Mouse (Mus musculus) CH12.LX (cell line): ENCODE data around the gene Cdh8. TPM values are rescaled to one million over a fixed set of nuclear protein-coding genes. Genes with fewer than 3 reads are reported as not detected.

Experiments
- DNase-seq: peaks from one replicate; pipeline ENCODE4 v3.0.0-alpha.2; 2013; ENCODE audit errors: extremely low read depth
- H3K27ac ChIP-seq: 2 replicates; pipeline ENCODE4 v1.5.1; 2012; ENCODE audit warnings: low read depth, mild to moderate bottlenecking, control low read depth, moderate library complexity; ENCODE audit not compliant: insufficient read depth
- H3K27me3 ChIP-seq: replicated peaks from 2 replicates; pipeline ENCODE3; 2012; ENCODE audit warnings: inconsistent platforms
- H3K36me3 ChIP-seq, 2 experiments: replicated peaks in 1 of 2; 2 replicates each; pipeline versions ENCODE3 to v1.6.1; 2012; ENCODE audit warnings: inconsistent platforms in 1 of 2, low read length in 1 of 2, mild to moderate bottlenecking in 1 of 2, mixed read lengths in 1 of 2, moderate library complexity in 1 of 2; ENCODE audit not compliant: control insufficient read depth in 1 of 2, insufficient read depth in 1 of 2
- H3K4me1 ChIP-seq, 2 experiments: 2 replicates each; pipeline ENCODE4 v1.6.1; 2012; ENCODE audit warnings: inconsistent platforms in 1 of 2, moderate library complexity in 1 of 2; ENCODE audit not compliant: insufficient read depth in 2 of 2, control insufficient read depth in 1 of 2
- H3K4me2 ChIP-seq: 2 replicates; pipeline ENCODE4 v1.6.1; 2012; ENCODE audit warnings: low read depth, mild to moderate bottlenecking, control low read depth; ENCODE audit not compliant: poor library complexity, insufficient read depth, severe bottlenecking
- H3K4me3 ChIP-seq, 3 experiments: fragments of 150-350 bp in 1 of 3; sonication (generic) in 1 of 3; replicated peaks in 1 of 3; 2 replicates each; pipeline versions ENCODE3 to v1.5.1; 2011 to 2012; ENCODE audit warnings: low read depth in 2 of 3, low read length in 2 of 3, mild to moderate bottlenecking in 2 of 3, moderate library complexity in 2 of 3, control low read depth in 1 of 3, improper control_type of control experiment in 1 of 3, inconsistent platforms in 1 of 3, mixed read lengths in 1 of 3; ENCODE audit not compliant: poor library complexity in 1 of 3
- H3K79me2 ChIP-seq: replicated peaks from 2 replicates; pipeline ENCODE4 v1.6.1; 2012; ENCODE audit warnings: mild to moderate bottlenecking, moderate library complexity; ENCODE audit not compliant: control insufficient read depth, poor library complexity, insufficient read depth, severe bottlenecking; ENCODE audit errors: extremely low read depth
- H3K9ac ChIP-seq: 2 replicates; pipeline ENCODE4 v1.6.1; 2012; ENCODE audit warnings: low read depth, mild to moderate bottlenecking, control low read depth, moderate library complexity; ENCODE audit not compliant: insufficient read depth
- H3K9me3 ChIP-seq: replicated peaks from 2 replicates; pipeline ENCODE3; 2012; ENCODE audit warnings: low read length, inconsistent platforms, mixed read lengths
- BHLHE40 ChIP-seq: IDR thresholded peaks from 2 replicates; pipeline ENCODE4 v1.6.1; 2011; ENCODE audit warnings: mild to moderate bottlenecking, low read depth, low read length, improper control_type of control experiment
- ELF1 ChIP-seq: IDR thresholded peaks from 2 replicates; pipeline ENCODE4 v1.6.1; 2014; ENCODE audit warnings: low read depth, mild to moderate bottlenecking, inconsistent platforms, low read length, improper control_type of control experiment
- ETS1 ChIP-seq: conservative IDR thresholded peaks from 2 replicates; pipeline ENCODE4 v1.6.1; 2012; ENCODE audit warnings: low read depth, mild to moderate bottlenecking, inconsistent platforms, low read length, improper control_type of control experiment, moderate library complexity
- GABPA ChIP-seq: IDR thresholded peaks from 2 replicates; pipeline ENCODE4 v1.6.1; 2012; ENCODE audit warnings: low read depth, low read length, improper control_type of control experiment, inconsistent platforms; ENCODE audit not compliant: insufficient replicate concordance
- JUN ChIP-seq: IDR thresholded peaks from 2 replicates; pipeline ENCODE4 v1.6.1; 2011; ENCODE audit warnings: low read depth, mild to moderate bottlenecking, low read length, improper control_type of control experiment, moderate library complexity; ENCODE audit not compliant: insufficient read depth
- JUND ChIP-seq: conservative IDR thresholded peaks from 2 replicates; pipeline ENCODE4 v1.6.1; 2011; ENCODE audit warnings: low read depth, low read length, improper control_type of control experiment
- KAT2A ChIP-seq: IDR thresholded peaks from 2 replicates; pipeline ENCODE4 v1.6.1; 2012; ENCODE audit warnings: low read length, improper control_type of control experiment, inconsistent platforms; ENCODE audit not compliant: insufficient replicate concordance
- MAFK ChIP-seq: IDR thresholded peaks from 2 replicates; pipeline ENCODE4 v1.6.1; 2011; ENCODE audit warnings: low read length, improper control_type of control experiment; ENCODE audit not compliant: insufficient replicate concordance
- MAX ChIP-seq: IDR thresholded peaks from 2 replicates; pipeline ENCODE4 v1.6.1; 2011; ENCODE audit warnings: low read length, improper control_type of control experiment
- MAZ ChIP-seq: IDR thresholded peaks from 2 replicates; pipeline ENCODE4 v1.6.1; 2012; ENCODE audit warnings: low read depth, mild to moderate bottlenecking, inconsistent platforms, low read length, improper control_type of control experiment, moderate library complexity
- MXI1 ChIP-seq: IDR thresholded peaks from 2 replicates; pipeline ENCODE4 v1.6.1; 2011; ENCODE audit warnings: mild to moderate bottlenecking, low read depth, low read length, improper control_type of control experiment
- MYC ChIP-seq: IDR thresholded peaks from 2 replicates; pipeline ENCODE4 v1.6.1; 2011; ENCODE audit warnings: low read depth, mild to moderate bottlenecking, improper control_type of control experiment, low read length
- NELFE ChIP-seq: IDR thresholded peaks from 2 replicates; pipeline ENCODE4 v1.6.1; 2011; ENCODE audit warnings: low read depth, low read length, improper control_type of control experiment
- NRF1 ChIP-seq: IDR thresholded peaks from 2 replicates; pipeline ENCODE4 v1.6.1; 2014; ENCODE audit warnings: low read depth, mild to moderate bottlenecking, inconsistent platforms, low read length, improper control_type of control experiment, moderate library complexity
- PAX5 ChIP-seq: IDR thresholded peaks from 2 replicates; pipeline ENCODE4 v1.6.1; 2012; ENCODE audit warnings: low read length, inconsistent platforms, mixed read lengths
- POLR2A ChIP-seq: IDR thresholded peaks from 2 replicates; pipeline ENCODE4 v1.6.1; 2011; ENCODE audit warnings: low read depth, mild to moderate bottlenecking, improper control_type of control experiment, low read length
- POLR2AphosphoS2 ChIP-seq: IDR thresholded peaks from 2 replicates; pipeline ENCODE4 v1.6.1; 2011; ENCODE audit warnings: low read depth, low read length, improper control_type of control experiment
- RAD21 ChIP-seq: IDR thresholded peaks from 2 replicates; pipeline ENCODE4 v1.6.1; 2011; ENCODE audit warnings: low read depth, mild to moderate bottlenecking, low read length, improper control_type of control experiment, moderate library complexity
- RCOR1 ChIP-seq: conservative IDR thresholded peaks from 2 replicates; pipeline ENCODE4 v1.6.1; 2012; ENCODE audit warnings: low read depth, mild to moderate bottlenecking, inconsistent platforms, low read length, improper control_type of control experiment
- SMC3 ChIP-seq: IDR thresholded peaks from 2 replicates; pipeline ENCODE4 v1.6.1; 2011; ENCODE audit warnings: low read depth, low read length, improper control_type of control experiment
- TBP ChIP-seq: conservative IDR thresholded peaks from 2 replicates; pipeline ENCODE4 v1.6.1; 2011; ENCODE audit warnings: low read depth, low read length, improper control_type of control experiment
- USF1 ChIP-seq: IDR thresholded peaks from 2 replicates; pipeline ENCODE4 v1.6.1; 2014; ENCODE audit warnings: low read depth, mild to moderate bottlenecking, inconsistent platforms, low read length, improper control_type of control experiment
- USF2 ChIP-seq: conservative IDR thresholded peaks from 2 replicates; pipeline ENCODE4 v1.6.1; 2011; ENCODE audit warnings: low read depth, low read length, improper control_type of control experiment
- ZMIZ1 ChIP-seq: IDR thresholded peaks from 2 replicates; pipeline ENCODE4 v1.6.1; 2012; ENCODE audit warnings: low read depth, mild to moderate bottlenecking, inconsistent platforms, low read length, improper control_type of control experiment
- dilution Hi-C: fragments of 300-500 bp; cut with MboI; formaldehyde crosslinking; loops from 2 replicates; pipeline ENCODE4 v1.14.3; 2020; ENCODE audit warnings: low sequenced_read_pairs; ENCODE audit not compliant: extremely low pct_unique_long_range_greater_than_20kb, extremely low pct_ligation_motif_present
- in situ Hi-C: fragments of 300-500 bp; cut with MboI; formaldehyde crosslinking; loops from 3 replicates; pipeline ENCODE4 v1.14.3; 2019; ENCODE audit warnings: low sequenced_read_pairs, low pct_ligation_motif_present, low pct_unique_long_range_greater_than_20kb, mixed read lengths
- polyA plus RNA-seq: library from polyadenylated mRNA; unstranded; fragments of >175 nt; gene quantifications from 2 replicates; pipeline ENCODE4 v1.2.1, GENCODE M21; 2012; ENCODE audit warnings: low read depth; ENCODE audit not compliant: insufficient read length
- total RNA-seq, 2 experiments: library from RNA; depleted of rRNA; stranded (reverse); fragments of 300-350 nt in 1 of 2; fragments of >200 nt in 1 of 2; gene quantifications; 2 replicates each; pipeline ENCODE4 v1.2.3; 2012 to 2014

Cdh8 gene
- total and polyA plus RNA-seq, 3 experiments, result not detected

DNA sequence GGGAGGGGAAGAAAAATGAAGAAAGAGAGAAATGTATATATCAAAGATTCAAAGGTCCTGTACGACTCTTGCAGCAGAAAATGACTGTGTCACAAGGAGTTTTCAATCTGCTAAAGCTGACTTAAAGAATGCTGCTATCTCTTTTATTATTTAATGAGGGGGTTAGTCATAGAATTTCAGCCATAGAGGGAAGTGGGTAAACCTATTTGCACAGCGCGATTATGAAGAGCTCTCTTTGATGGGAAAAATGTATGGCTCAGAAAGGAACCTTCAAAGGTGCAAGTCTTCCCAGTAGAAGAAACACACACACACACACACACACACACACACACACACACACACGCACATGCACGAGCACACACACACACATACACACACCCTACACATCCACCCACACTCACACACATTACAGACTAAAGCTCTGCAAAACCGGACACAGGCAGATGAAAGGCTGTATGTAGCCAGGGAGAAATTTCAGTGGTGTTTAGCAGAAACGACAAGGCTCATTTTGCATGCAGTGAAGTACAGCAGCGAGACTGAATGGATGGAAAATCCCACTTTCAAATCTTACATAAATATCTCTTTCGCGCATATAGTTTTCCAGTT lies 2.3 kb downstream of the Cdh8 start:
- TF ChIP-seq RAD21, result no peak
- no peak for TF ChIP-seq JUND
- TF ChIP-seq USF1, result no peak
- TF ChIP-seq JUN, result no peak
- TF ChIP-seq SMC3, result no peak
- no peak for TF ChIP-seq ELF1
- TF ChIP-seq NELFE, result no peak
- TF ChIP-seq BHLHE40, result no peak
- no peak for TF ChIP-seq MYC
- TF ChIP-seq ETS1, result no peak
- TF ChIP-seq USF2, result no peak
- no peak for TF ChIP-seq GABPA
- TF ChIP-seq POLR2AphosphoS2, result no peak
- no peak for TF ChIP-seq PAX5
- TF ChIP-seq NRF1, result no peak
- in situ Hi-C loops, result no loop called here
- no peaks in the 10 kb centered on the region for H3K36me3 ChIP-seq
- DNase-seq, result no peak
- no peak overlapping the region for H3K27ac ChIP-seq
- no peak overlapping the region for H3K4me2 ChIP-seq
- peaks cover 53% of the 10 kb centered on the region for H3K9me3 ChIP-seq
- no peak overlapping the region for H3K4me3 ChIP-seq
- no peak overlapping the region for H3K9ac ChIP-seq
- dilution Hi-C loops, result no loop called here
- no peaks in the 10 kb centered on the region for H3K4me1 ChIP-seq
- H3K27me3 ChIP-seq, result no peaks in the 10 kb centered on the region
- H3K79me2 ChIP-seq, result no peaks in the 10 kb centered on the region

DNA sequence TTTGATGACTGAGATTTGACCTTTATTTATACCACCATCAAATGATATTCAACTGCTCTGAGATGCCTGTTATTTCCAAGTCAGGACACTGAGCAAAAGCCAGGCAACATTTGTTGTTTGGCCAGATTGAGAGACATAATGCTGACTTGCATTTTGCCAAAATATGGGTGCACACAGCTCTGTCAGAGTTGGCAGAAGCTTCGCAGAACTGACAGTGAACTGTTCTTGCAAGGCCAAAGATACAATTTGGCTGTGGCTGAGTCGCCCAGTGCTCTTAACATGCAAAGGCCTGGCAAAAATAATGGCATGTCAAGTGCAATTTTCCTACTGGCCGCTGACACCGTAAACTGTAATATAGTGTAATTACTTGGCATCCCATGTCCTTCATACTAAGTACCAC lies 22.4 kb downstream of the Cdh8 start:
- TF ChIP-seq TBP, result no peak
- TF ChIP-seq MXI1, result no peak
- TF ChIP-seq MAFK, result no peak
- no peak for TF ChIP-seq POLR2A
- no peak for TF ChIP-seq JUND
- no peak for TF ChIP-seq RCOR1
- no peak for TF ChIP-seq SMC3
- TF ChIP-seq PAX5, result no peak
- TF ChIP-seq MAX, result no peak
- no peak for TF ChIP-seq KAT2A
- TF ChIP-seq POLR2AphosphoS2, result no peak
- TF ChIP-seq MAZ, result no peak
- no peak for TF ChIP-seq ZMIZ1
- in situ Hi-C loops, result no loop called here

More for the DNA sequence above, 22.4 kb downstream of the Cdh8 start:
- DNase-seq, result no peak
- peaks cover 39% of the 10 kb centered on the region for H3K9me3 ChIP-seq
- H3K4me1 ChIP-seq, result no peaks in the 10 kb centered on the region
- H3K9ac ChIP-seq, result no peak overlapping the region
- no peak overlapping the region for H3K4me3 ChIP-seq
- no peak overlapping the region for H3K27ac ChIP-seq
- no peaks in the 10 kb centered on the region for H3K79me2 ChIP-seq
- dilution Hi-C loops, result no loop called here
- no peaks in the 10 kb centered on the region for H3K27me3 ChIP-seq
- no peaks in the 10 kb centered on the region for H3K36me3 ChIP-seq
- H3K4me2 ChIP-seq, result no peak overlapping the region
